8 mouse cellular contexts compared by ENCODE assay signal in the genomic region with DNA sequence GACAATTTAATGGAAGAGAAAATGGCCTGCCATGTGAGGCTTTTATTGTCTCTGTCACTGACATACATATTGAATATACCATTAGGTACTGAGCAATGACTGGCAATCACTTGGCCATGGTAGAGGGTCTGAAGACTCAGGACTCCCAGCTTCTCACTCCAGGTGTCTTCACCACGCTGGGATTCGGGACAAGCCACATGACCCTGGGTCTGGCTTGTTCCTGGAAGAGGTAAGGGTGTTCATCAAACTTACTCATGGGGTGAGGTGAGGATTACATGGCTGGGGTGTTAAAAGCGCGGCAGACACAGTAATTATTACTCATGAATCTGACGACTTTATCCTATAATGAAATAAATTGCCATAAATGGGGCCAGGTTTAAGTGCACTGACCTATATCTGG. TPM values are rescaled to one million over a fixed set of nuclear protein-coding genes. Genes with fewer than 3 reads are reported as not detected.
DNase-seq lines count a peak whose midpoint lies in the region; ATAC-seq lines count a peak whose summit lies in the region.

No protein-coding gene starts in this region.

- no peaks in the 10 kb centered on the region for H3K9me3 ChIP-seq in heart, embryonic 10.5 days
- no peaks in the 10 kb centered on the region for H3K9me3 ChIP-seq in hindbrain, embryonic 12.5 days (replicated peaks)
- H3K9me3 ChIP-seq in midbrain, embryonic 10.5 days (replicated peaks) = no peaks in the 10 kb centered on the region

- peak overlapping the region; percentile 93 for H3K4me3 ChIP-seq in heart, embryonic 10.5 days
- peak overlapping the region; percentile 76 for H3K4me3 ChIP-seq in hindbrain, embryonic 12.5 days
- H3K4me3 ChIP-seq in midbrain, embryonic 10.5 days = peak overlapping the region; percentile 76

- DNase-seq in heart, embryonic 10.5 days (ENCODE audit: low spot score) = no peak
- DNase-seq in heart, postnatal 14 days = no peak
- peak; percentile 16 for DNase-seq in R1 (ENCODE audit: low read depth, low spot score)
- no peak for DNase-seq in midbrain, embryonic 10.5 days (ENCODE audit: low spot score)
- DNase-seq in cerebellum, adult 9-10 months = no peak
- no peak for DNase-seq in thymus, adult 18-20 months

- intact Hi-C loops in heart, postnatal 14 days (cut with DNase I) = loop anchor here (5.0 kb wide), 2 partner anchors 69 to 129 kb away; no protein-coding TSS in a partner anchor

- peak; percentile 12; the same call in 1 of the 2 replicates for ATAC-seq in hindbrain, embryonic 12.5 days (ENCODE audit: low FRiP score)
- ATAC-seq in CD4-positive, CD25-positive, alpha-beta regulatory T cell, adult 4 months = no peak

- peak overlapping the region; percentile 83 for H3K9ac ChIP-seq in hindbrain, embryonic 12.5 days

- no peak overlapping the region; the same call in 1 of the 2 replicates for H3K27ac ChIP-seq in heart, embryonic 10.5 days
- H3K27ac ChIP-seq in hindbrain, embryonic 12.5 days = peak overlapping the region; percentile 95; the same call in 1 of the 2 replicates
- H3K27ac ChIP-seq in midbrain, embryonic 10.5 days (replicated peaks) = peak overlapping the region; percentile 97

- no peaks in the 10 kb centered on the region for H3K36me3 ChIP-seq in heart, embryonic 10.5 days
- H3K36me3 ChIP-seq in hindbrain, embryonic 12.5 days = no peaks in the 10 kb centered on the region
- 0 out of 2 replicates have a peak, but pooled peaks cover 2% of the 10 kb centered on the region for H3K36me3 ChIP-seq in midbrain, embryonic 10.5 days

- H3K4me2 ChIP-seq in hindbrain, embryonic 12.5 days (replicated peaks) = peak overlapping the region; percentile 60

- 47% methylated on average over 5 of the region's 5 CpGs for WGBS in heart, embryonic 10.5 days
- WGBS in hindbrain, embryonic 12.5 days = 49% methylated on average over 5 of the region's 5 CpGs
- WGBS in midbrain, embryonic 10.5 days = 53% methylated on average over 5 of the region's 5 CpGs

- peaks cover 26% of the 10 kb centered on the region for H3K4me1 ChIP-seq in heart, embryonic 10.5 days
- peaks cover 19% of the 10 kb centered on the region for H3K4me1 ChIP-seq in hindbrain, embryonic 12.5 days
- peaks cover 34% of the 10 kb centered on the region for H3K4me1 ChIP-seq in midbrain, embryonic 10.5 days

- H3K27me3 ChIP-seq in heart, embryonic 10.5 days (ENCODE audit: insufficient read depth, poor library complexity, severe bottlenecking) = no peaks in the 10 kb centered on the region
- H3K27me3 ChIP-seq in hindbrain, embryonic 12.5 days = no peaks in the 10 kb centered on the region
- peaks cover 19% of the 10 kb centered on the region for H3K27me3 ChIP-seq in midbrain, embryonic 10.5 days (ENCODE audit: low read depth, poor library complexity, severe bottlenecking)

RNA-seq across cellular contexts. Expression of a gene that starts 0.4 kb away (rescaled TPM):
- 38.2 and 48.2 TPM in 2 replicates for polyA plus RNA-seq in heart, embryonic 10.5 days (2016; fragmentation: Nextera tagmentation; extraction: Ambion mirVana)
- total RNA-seq in heart, postnatal 14 days (2021) = 10 to 100 TPM; 43.4 to 46.4 TPM
- polyA plus RNA-seq in hindbrain, embryonic 12.5 days (2016; fragmentation: Nextera tagmentation; extraction: Ambion mirVana) = 110 and 116 TPM in 2 replicates
- 73.0 and 78.9 TPM in 2 replicates for polyA plus RNA-seq in midbrain, embryonic 10.5 days (2016; fragmentation: Nextera tagmentation; extraction: Ambion mirVana)
- polyA plus RNA-seq in CD4-positive, CD25-positive, alpha-beta regulatory T cell, adult 4 months (2017; shearing (Covaris generic)) = 1 to 10 TPM in 1 of 2 experiments, under 1 TPM in 1; 0.23 to 1.1 TPM

Comparison
In these comparisons a context has a peak if more than half of its experiments do, and no peak if none do; other contexts are left out.
1. RNA of a gene that starts 0.4 kb away (polyA plus RNA-seq): 110 to 116 TPM in hindbrain, embryonic 12.5 days, 73.0 to 78.9 TPM in midbrain, embryonic 10.5 days and 38.2 to 48.2 TPM in heart, embryonic 10.5 days; 0.23 to 1.1 TPM in CD4-positive, CD25-positive, alpha-beta regulatory T cell, adult 4 months; every median in the first group is over 10 times any median in the second.
2. Peak in every context shown above with its lines, with median percentiles within 50 percentile points of each other: H3K4me3 ChIP-seq.